Mouse (Mus musculus) stomach, postnatal 0 days (tissue): ENCODE measurements around the gene Gpr155.

Source experiments
- CTCF ChIP-seq: IDR thresholded peaks from 2 replicates; pipeline ENCODE4 v1.5.1; 2016; ENCODE audit warnings: antibody characterized with exemption, low read depth, mild to moderate bottlenecking, moderate library complexity
- EP300 ChIP-seq: optimal IDR thresholded peaks from 2 replicates; pipeline ENCODE3; 2016; ENCODE audit warnings: antibody characterized with exemption

DNA sequence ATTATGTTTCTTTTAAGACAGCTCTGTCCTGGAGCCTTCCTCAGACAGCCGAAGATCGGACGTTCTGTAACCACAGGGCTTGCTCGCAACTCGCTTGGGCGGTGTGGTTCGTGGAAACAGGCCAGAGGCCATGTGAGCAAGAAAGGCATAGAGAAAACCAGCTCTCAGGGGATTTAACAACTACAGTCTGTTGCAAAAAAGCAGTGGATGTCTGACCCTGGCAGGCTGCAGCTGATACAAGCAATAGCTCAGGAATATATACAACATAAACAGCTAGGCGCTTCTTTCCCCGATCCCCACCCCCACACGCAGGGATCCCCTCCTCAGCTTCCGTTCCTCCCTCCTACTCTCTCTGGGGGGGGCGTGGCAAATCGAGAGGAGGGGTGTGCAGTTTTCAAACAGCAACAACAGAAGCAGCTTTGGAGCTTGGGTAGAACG is 45.6 kb upstream of the Gpr155 start:
- TF ChIP-seq EP300 = no peak
- TF ChIP-seq CTCF = no peak
